Mouse (Mus musculus): Measurements from ENCODE around the gene Rabggta. TPM values are rescaled to one million over a fixed set of nuclear protein-coding genes. Genes with fewer than 3 reads are reported as not detected.
A peak's percentile ranks its signal among the peaks of the same experiment; 100 is the strongest.

Gene Rabggta
- polyA plus RNA-seq, 1 experiment from 2014 or later, result 29.4 TPM

- 85% methylated on average over 6 of the region's 6 CpGs for WGBS
- peaks cover 12% of the 10 kb centered on the region; the same call in 1 of the 2 replicates for H3K27me3 ChIP-seq
- H3K4me2 ChIP-seq, result no peak overlapping the region
These were observed 35.5 kb upstream of the Rabggta start for GRCm38 (mm10) chr14:55757566-55757965.

GRCm38 (mm10) chr14:55747051-55747847, 25.2 kb upstream of the Rabggta start:
- Histone ChIP-seq H3K4me3 (peak overlapping the region; percentile 89), H3K27ac (no peak overlapping the region), H3K4me2 (peak overlapping the region; percentile 90; the same call in 1 of the 2 replicates), H3K4me1 (peaks cover 32% of the 10 kb centered on the region), H3K9me3 (no peaks in the 10 kb centered on the region), H3K27me3 (no peaks in the 10 kb centered on the region), H3K9ac (no peak overlapping the region), H3K36me3 (peaks cover 47% of the 10 kb centered on the region)
- ATAC-seq (ENCODE audit: insufficient number of reproducible peaks, low FRiP score, low TSS enrichment, low read depth), result no peak
- 88% methylated on average over 10 of the region's 10 CpGs for WGBS

More at GRCm38 (mm10) chr14:55757566-55757965, 35.5 kb upstream of the Rabggta start:
- Histone ChIP-seq H3K4me3 (no peak overlapping the region), H3K36me3 (peaks cover 39% of the 10 kb centered on the region), H3K4me1 (peaks cover 23% of the 10 kb centered on the region), H3K27ac (no peak overlapping the region), H3K9me3 (no peaks in the 10 kb centered on the region), H3K9ac (no peak overlapping the region)
- no peak for ATAC-seq (ENCODE audit: insufficient number of reproducible peaks, low FRiP score, low TSS enrichment, low read depth)

GRCm38 (mm10) chr14:55745861-55746237, 23.8 kb upstream of the Rabggta start:
- H3K9me3 ChIP-seq, result no peaks in the 10 kb centered on the region

GRCm38 (mm10) chr14:55745180-55745860, 23.3 kb upstream of the Rabggta start, which contains the start of the genes Dhrs1 and Nop9:
Gene Dhrs1, minus strand, starts transcription at chr14:55745690.
Gene Nop9, plus strand, starts transcription at chr14:55745693.
- WGBS, result 1% methylated on average over 48 of the region's 48 CpGs
- Histone ChIP-seq H3K9me3 (no peaks in the 10 kb centered on the region), H3K27ac (peak within 1 kb of the TSS; percentile 65), H3K36me3 (peaks cover 47% of the 10 kb centered on the region), H3K4me2 (peak within 1 kb of the TSS; percentile 90), H3K4me3 (peak within 1 kb of the TSS; percentile 89), H3K4me1 (peaks cover 32% of the 10 kb centered on the region), H3K9ac (peak within 1 kb of the TSS; percentile 67), H3K27me3 (no peaks in the 10 kb centered on the region)
- peak; percentile 81 for ATAC-seq (ENCODE audit: insufficient number of reproducible peaks, low FRiP score, low TSS enrichment, low read depth)

More at GRCm38 (mm10) chr14:55745861-55746237, 23.8 kb upstream of the Rabggta start:
- Histone ChIP-seq H3K36me3 (peaks cover 47% of the 10 kb centered on the region), H3K4me2 (peak overlapping the region; percentile 90), H3K9ac (peak overlapping the region; percentile 67), H3K27ac (peak overlapping the region; percentile 65), H3K4me1 (peaks cover 32% of the 10 kb centered on the region), H3K4me3 (peak overlapping the region; percentile 89), H3K27me3 (no peaks in the 10 kb centered on the region)
- no peak for ATAC-seq (ENCODE audit: insufficient number of reproducible peaks, low FRiP score, low TSS enrichment, low read depth)
- WGBS, result under 1% methylated on average over 31 of the region's 31 CpGs

- no peak overlapping the region for H3K9ac ChIP-seq
- no peaks in the 10 kb centered on the region for H3K27me3 ChIP-seq
- peak; percentile 49; the same call in 1 of the 2 replicates for ATAC-seq (ENCODE audit: insufficient number of reproducible peaks, low FRiP score, low TSS enrichment, low read depth)
- H3K4me1 ChIP-seq, result peaks cover 32% of the 10 kb centered on the region
- H3K4me3 ChIP-seq, result peak overlapping the region; percentile 15; the same call in 1 of the 2 replicates
- no peak overlapping the region for H3K27ac ChIP-seq
- H3K9me3 ChIP-seq, result no peaks in the 10 kb centered on the region
- H3K36me3 ChIP-seq, result peaks cover 48% of the 10 kb centered on the region
- 20% methylated on average over 10 of the region's 10 CpGs for whole genome bisulfite sequencing
- H3K4me2 ChIP-seq, result peak overlapping the region; percentile 45
These were observed 21.6 kb upstream of the Rabggta start for GRCm38 (mm10) chr14:55743711-55744110.

- Histone ChIP-seq H3K9me3 (no peaks in the 10 kb centered on the region), H3K4me1 (no peaks in the 10 kb centered on the region), H3K36me3 (peaks cover 39% of the 10 kb centered on the region), H3K4me3 (no peak overlapping the region), H3K9ac (no peak overlapping the region), H3K4me2 (no peak overlapping the region), H3K27ac (no peak overlapping the region), H3K27me3 (no peaks in the 10 kb centered on the region)
- ATAC-seq (ENCODE audit: insufficient number of reproducible peaks, low FRiP score, low TSS enrichment, low read depth), result no peak
- 82% methylated on average over 9 of the region's 9 CpGs for WGBS
These were observed 15.1 kb upstream of the Rabggta start for GRCm38 (mm10) chr14:55737086-55737687.

- no peaks in the 10 kb centered on the region for H3K4me1 ChIP-seq
- no peaks in the 10 kb centered on the region for H3K9me3 ChIP-seq
- no peak overlapping the region for H3K27ac ChIP-seq
- no peak overlapping the region for H3K4me3 ChIP-seq
- no peak for ATAC-seq (ENCODE audit: insufficient number of reproducible peaks, low FRiP score, low TSS enrichment, low read depth)
- H3K27me3 ChIP-seq, result no peaks in the 10 kb centered on the region
- peaks cover 25% of the 10 kb centered on the region for H3K36me3 ChIP-seq
- no peak overlapping the region for H3K4me2 ChIP-seq
- 75% methylated on average over 4 of the region's 4 CpGs for WGBS
- no peak overlapping the region for H3K9ac ChIP-seq
These were observed 13.7 kb upstream of the Rabggta start for GRCm38 (mm10) chr14:55735758-55736157.

GRCm38 (mm10) chr14:55735334-55735733, 13.3 kb upstream of the Rabggta start:
- H3K4me2 ChIP-seq, result no peak overlapping the region
- H3K9me3 ChIP-seq, result no peaks in the 10 kb centered on the region
- no peak overlapping the region for H3K27ac ChIP-seq
- no peaks in the 10 kb centered on the region for H3K27me3 ChIP-seq
- WGBS, result 69% methylated on average over 3 of the region's 3 CpGs
- peaks cover 21% of the 10 kb centered on the region for H3K36me3 ChIP-seq
- H3K9ac ChIP-seq, result no peak overlapping the region
- H3K4me3 ChIP-seq, result no peak overlapping the region
- H3K4me1 ChIP-seq, result no peaks in the 10 kb centered on the region
- ATAC-seq (ENCODE audit: insufficient number of reproducible peaks, low FRiP score, low TSS enrichment, low read depth), result no peak

- Histone ChIP-seq H3K27me3 (no peaks in the 10 kb centered on the region), H3K36me3 (peaks cover 16% of the 10 kb centered on the region), H3K27ac (no peak overlapping the region), H3K4me1 (no peaks in the 10 kb centered on the region), H3K4me2 (no peak overlapping the region), H3K4me3 (no peak overlapping the region), H3K9ac (no peak overlapping the region), H3K9me3 (no peaks in the 10 kb centered on the region)
- WGBS, result 71% methylated on average over 7 of the region's 7 CpGs
- ATAC-seq (ENCODE audit: insufficient number of reproducible peaks, low FRiP score, low TSS enrichment, low read depth), result no peak
These were observed 12.8 kb upstream of the Rabggta start for GRCm38 (mm10) chr14:55734869-55735268.

GRCm38 (mm10) chr14:55733889-55734288, 11.8 kb upstream of the Rabggta start:
- no peak for ATAC-seq (ENCODE audit: insufficient number of reproducible peaks, low FRiP score, low TSS enrichment, low read depth)
- H3K27me3 ChIP-seq, result no peaks in the 10 kb centered on the region
- WGBS, result 69% methylated on average over 10 of the region's 10 CpGs

GRCm38 (mm10) chr14:55730531-55731032, 8.5 kb upstream of the Rabggta start:
- Histone ChIP-seq H3K4me1 (no peaks in the 10 kb centered on the region), H3K9ac (no peak overlapping the region), H3K27ac (no peak overlapping the region), H3K9me3 (no peaks in the 10 kb centered on the region), H3K27me3 (no peaks in the 10 kb centered on the region), H3K36me3 (no peaks in the 10 kb centered on the region), H3K4me2 (no peak overlapping the region), H3K4me3 (no peak overlapping the region)
- WGBS, result 77% methylated on average over 7 of the region's 7 CpGs
- no peak for ATAC-seq (ENCODE audit: insufficient number of reproducible peaks, low FRiP score, low TSS enrichment, low read depth)

More at GRCm38 (mm10) chr14:55733889-55734288, 11.8 kb upstream of the Rabggta start:
- H3K9me3 ChIP-seq, result no peaks in the 10 kb centered on the region
- no peaks in the 10 kb centered on the region for H3K4me1 ChIP-seq
- H3K9ac ChIP-seq, result no peak overlapping the region
- H3K4me3 ChIP-seq, result no peak overlapping the region
- H3K36me3 ChIP-seq, result peaks cover 6% of the 10 kb centered on the region
- no peak overlapping the region for H3K4me2 ChIP-seq
- H3K27ac ChIP-seq, result no peak overlapping the region
